Mouse (Mus musculus): ENCODE data around the gene Trpm8.

The Trpm8 gene

DNA sequence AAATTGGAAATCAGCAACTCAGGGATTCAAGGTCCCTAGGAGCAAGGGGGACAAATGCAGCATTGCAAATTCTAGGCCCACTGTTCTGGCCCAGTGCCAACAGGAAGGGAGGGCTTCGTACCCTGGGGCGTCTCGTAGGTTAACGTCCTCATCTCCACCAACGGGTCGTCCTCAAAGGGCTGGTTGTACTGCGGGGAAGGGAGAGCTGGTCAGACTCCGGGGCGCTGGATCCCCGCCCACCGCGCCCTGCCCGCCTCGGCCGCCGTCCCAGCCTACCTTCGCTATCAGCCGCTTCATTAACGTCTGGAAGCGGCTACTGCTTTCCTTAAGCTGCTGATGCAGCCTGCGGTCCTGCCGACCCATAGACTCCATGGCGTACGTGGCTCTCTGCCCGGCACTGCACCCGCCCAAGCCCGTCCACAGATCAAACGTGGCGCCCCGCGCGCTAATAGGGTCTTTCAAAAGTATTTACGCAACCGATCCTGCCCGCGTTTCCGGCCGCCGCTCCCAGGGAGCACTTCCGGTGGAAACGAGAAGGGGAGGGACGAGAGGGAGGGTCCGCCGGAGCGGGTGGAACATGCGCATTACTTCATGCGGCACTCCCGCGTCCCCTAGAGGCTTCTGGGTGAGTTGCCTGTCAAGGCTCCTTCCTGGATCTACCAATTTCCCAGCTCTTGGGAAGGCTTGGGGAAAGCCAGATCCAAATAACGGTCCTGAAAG is at the start of gene Trpm8, which contains the start of gene Hjurp:
Gene Trpm8 (plus strand): TSS at position 564 of the 720 bp plus-strand sequence.
Gene Hjurp (minus strand): TSS at position 536 of the 720 bp plus-strand sequence.
- peak; percentile 100 for DNase-seq

DNA sequence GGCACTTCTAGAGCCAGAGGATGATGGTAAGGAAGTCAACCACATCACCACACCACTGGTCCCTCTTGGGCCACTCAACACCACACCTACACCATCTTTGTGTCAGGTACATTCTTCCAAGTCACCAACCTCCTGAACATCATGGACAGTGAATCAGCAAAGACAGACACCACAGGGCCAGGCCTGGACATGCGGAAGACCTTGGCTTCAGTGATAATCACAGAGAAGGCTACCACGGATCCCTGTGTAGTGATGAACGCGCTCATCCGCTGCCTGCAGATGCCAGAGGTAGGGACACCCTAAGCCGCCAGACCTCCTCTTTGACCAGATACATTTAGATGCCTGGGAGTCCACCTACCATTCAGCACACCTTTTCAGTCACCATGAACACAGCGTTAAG is 49.3 kb upstream of the Trpm8 start:
- peak; percentile 6 to 12 for DNase-seq

DNA sequence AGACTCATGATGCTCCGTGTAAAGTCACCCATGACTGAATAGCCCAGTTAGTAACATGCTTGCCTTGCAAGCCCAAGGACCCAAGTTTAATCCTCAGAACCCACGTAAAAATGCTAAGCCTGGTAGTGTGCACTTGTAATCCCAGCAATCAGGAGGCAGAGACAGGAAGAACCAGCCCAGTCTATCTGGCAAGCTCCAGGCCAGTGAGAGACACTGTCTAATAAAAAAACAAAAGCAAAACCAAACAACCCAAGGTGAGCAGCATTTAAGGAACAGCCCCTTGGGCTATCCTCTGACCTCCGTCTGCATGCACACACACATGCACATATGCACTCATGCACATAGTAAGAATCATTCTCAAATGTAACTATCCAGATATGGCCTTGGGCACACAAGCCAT is 47.9 kb upstream of the Trpm8 start:
- peak in 1 of 2 experiments; percentile 4 for DNase-seq

DNA sequence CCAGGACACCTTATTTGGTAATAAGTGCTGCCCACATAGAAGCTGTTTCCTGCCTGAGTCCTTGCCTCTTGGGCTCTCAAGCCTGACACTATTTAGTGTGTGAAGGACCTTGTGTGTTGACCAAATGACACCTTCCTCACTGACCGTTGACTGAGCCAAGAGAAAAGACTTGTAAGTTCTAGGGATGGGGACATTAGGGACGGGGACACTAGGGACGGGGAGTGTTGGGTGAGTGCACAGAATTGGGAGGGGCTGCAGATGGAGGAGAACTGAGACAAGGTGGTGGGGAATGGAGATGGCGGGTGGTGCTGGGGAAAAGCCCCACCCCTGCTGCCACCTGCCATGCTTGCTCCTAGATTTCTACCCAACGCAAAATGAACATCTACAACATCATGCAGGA is 47.5 kb upstream of the Trpm8 start:
- DNase-seq: peak in 1 of 2 experiments; percentile 7

DNA sequence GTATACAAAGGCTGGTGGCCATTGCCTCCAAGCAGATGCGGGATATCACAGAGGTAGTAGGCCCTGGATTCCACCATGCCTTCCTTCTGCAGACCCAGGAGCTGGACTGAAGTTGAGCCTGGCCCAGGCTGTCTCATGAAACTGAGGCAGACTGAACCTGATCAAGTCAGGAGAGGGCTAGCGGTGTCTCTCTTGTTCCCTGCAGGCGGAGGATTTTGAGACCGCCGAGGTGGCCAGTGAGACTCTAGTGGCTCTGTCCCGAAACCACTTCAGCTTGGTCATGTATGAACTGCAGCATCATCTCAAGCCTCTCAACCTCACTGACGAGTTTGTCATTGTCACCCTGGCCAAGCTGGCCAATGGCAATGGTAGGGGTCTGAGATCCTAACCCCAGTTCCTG is 47.0 kb upstream of the Trpm8 start:
- DNase-seq: no peak

DNA sequence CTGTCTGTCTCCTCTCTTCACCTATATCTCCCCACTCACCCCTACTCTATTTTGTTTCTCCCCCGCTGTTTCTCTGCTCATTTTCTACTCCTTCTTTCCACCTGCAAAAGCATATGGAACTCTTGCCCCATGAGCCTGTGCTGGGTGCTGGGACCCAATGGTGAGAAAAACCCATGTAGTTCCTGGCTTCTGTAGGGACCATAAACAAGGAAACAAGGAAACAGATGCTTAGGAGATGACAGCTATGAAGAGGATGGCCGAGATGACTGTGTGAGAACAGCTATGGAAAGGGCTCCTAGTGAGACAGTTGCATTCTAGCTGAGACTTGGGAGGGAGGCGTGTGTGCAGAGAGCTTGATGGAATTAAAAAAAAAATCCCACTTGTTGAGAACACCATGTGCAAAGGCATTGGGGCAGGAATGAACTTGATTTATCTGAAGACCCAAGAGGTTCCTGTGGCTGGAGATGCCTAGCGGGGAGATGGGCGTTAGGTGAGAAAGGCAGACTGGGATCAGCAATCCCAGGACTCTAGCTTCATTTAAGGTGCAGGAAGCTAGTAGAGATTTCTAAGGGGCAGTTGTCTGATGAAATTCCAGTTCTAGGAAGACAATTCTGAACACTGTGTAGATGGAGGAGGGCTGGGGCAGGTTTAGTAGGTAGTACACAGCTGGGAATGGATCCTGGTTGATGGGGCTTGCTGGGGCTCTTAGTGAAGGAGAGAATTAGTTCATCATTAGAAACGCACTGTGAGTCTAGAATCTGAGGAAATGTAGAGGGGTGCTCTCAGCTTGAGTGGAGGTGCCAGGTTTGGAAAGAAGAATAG is 46.3 kb upstream of the Trpm8 start:
- DNase-seq: no peak

DNA sequence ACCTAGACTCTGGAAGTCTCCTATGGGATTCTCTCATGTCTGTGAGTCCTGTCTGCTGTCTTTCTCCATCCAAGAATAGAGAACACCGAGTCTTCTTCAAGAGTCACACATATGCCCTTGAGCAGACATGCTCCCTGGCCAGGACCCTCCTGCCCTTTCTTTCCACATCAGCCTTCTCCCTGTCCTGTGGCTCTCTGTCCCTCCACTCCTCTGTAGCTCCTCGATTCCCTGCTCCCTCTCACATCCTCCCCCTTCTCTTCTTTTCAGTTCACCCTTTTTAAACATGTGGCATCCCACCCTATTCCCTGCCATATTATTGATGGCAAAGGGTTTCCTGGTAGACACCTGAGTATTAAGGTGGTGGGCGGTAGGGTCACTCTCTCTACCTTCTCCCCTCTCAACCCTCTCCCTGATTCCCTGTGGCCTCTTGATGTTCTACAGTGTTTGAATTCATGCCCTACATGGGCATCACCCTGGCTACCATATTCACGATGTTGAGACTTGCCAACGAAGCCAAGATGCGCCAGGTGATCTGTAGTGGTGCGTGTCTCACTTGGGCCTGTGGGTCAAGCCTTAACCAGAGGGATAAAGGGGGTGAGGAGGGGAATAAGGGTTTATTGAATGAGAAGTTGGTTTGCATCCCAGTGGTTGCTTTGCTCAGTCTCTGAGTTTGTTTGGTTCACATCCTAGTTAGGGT is 45.5 kb upstream of the Trpm8 start:
- no peak for DNase-seq

DNA sequence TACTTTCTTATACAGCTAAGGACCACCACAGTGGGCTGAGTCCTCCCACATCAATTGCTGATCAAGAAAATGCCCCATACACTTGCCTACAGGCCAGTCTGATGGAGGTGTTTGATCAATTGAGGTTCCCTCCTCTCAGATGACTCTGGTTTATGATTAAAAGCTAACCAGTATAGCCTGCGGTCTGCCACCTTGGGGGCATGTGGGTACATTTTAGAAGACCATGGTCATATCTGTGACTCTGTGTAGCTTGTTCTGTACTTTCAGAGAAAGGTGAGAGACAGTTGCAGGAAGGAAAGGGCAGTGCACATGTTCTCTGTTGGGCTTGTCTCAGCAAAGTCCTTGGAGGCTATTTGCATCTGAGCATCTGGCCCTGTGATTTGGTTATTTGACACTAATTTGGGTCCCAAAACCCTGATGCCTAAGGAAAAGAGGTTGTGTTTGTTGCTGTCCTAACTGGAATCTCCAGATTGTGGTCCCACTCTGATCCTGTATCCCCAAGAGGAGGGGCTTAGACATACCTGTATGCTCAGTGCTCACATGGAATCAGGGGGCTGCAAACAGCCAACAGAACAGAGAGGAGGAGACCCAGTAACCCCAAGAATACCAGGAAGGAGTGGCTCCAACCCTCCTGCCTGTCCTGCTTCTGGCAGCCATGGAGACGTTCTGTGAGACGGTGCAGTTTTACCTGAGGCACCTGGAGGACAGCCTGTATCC is 44.6 kb upstream of the Trpm8 start:
- peak in 1 of 2 experiments; percentile 9 for DNase-seq

DNA sequence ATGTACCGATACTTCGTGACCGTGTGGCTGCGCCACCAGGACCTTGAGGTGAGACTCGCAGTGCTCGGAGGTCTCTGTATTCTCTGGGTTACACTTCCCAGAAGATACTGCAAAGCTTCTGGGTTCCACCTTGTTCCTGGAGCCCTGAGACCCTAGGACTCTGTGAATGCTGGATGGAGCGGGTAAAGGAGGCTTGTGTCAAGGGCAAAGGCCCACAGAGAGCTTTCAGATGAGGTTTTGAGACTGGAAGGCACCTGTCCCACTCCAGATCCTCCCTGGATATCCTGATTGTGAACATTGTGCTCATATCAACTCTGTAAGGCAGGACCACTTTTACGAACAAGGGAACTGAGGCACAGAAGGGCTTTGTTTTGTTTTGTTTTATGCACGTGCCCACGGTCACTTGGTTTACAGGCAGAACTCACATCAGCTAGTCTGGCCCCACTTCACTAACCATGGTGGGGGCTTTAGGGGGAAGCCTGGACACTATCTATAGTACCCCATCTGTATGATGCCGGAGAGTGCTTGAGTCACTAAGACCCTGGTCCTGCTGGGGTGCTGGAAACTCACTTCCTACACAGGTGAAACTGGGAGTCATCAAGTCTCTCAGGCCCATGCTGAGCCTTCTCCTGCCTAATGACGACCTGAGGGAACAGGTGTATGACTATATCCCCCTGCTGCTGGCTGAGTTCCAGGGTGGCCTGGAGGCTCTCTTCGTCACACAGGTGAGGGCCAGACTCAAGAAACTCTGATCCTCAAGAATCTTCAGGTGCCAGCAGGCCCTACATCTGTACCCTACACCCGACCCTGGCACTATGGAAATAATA is 43.8 kb upstream of the Trpm8 start:
- DNase-seq: peak in 1 of 2 experiments; percentile 8

DNA sequence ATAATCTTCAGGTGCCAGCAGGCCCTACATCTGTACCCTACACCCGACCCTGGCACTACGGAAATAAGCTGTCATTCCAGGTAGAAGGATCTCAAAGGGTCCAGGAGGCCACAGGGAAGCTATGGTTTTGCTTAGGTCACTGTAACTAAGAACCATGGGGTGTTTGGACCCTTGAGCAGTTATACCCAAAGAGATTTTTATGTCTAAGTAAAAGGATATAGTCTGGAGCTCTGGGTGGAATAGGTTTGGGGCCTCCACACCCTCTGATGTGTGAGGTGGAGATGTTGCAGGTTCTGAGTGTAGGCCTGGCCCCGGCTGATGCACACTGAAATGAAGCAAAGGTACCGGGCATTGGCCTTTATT is 43.2 kb upstream of the Trpm8 start:
- DNase-seq: no peak

DNA sequence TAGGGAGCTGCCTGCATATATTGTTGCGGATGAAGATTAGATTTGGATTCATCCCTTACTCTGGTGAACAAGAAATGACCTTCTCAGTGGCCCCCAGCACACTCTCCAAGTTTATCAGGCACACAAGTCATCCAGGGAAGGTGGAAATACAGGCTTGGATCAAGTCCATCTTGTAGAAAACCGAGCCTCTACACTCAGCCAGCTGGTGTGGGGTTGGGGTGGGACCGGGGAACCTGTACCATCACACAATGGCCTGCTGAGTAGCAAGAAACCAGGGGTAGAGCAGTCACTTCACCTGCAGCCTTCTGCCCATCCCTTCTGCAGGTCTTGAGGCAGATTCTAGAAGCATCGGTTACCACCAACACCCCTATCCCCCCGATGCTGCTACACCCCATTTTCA is 42.8 kb upstream of the Trpm8 start:
- no peak for DNase-seq

DNA sequence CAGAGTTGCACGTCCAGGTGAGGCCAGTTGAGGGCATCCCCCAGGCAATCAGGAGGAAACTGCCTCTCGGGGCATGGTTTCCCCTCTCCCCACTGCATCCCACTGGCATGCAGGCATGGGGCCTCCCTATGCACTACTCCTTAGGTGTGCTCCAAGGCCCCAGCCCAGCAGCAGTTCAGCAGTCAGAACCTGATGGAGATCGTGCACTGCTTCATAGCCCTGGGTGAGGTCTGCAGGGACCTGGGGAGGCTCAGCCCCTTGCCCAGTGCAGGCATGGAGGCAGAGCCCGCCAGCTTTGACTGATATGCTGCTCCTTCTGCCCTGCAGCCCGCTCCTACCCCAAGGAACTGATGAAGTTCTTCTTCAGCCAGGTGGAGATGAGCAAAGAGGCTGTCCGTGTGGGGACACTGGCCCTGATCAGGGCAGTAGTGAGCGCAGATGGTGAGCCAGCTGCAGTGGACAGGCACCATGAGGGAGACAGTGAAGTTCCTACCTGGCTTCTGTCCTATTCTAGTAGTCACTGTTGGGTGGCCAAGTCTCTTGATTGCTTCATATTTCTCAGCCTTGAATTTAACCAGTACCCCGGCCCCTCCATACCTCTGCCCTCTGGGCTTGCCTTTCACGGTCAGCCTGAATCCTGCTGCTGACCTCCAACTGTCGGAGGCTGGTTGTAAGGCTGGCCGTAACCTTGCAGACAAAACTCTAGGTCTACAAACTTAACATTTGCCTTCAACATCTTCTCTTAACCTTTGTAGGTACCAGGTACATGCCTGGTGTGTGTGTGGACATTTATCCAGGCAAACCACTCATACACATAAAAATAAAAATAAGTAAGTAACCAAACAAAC is 42.2 kb upstream of the Trpm8 start:
- peak in 1 of 2 experiments; percentile 21 for DNase-seq

DNA sequence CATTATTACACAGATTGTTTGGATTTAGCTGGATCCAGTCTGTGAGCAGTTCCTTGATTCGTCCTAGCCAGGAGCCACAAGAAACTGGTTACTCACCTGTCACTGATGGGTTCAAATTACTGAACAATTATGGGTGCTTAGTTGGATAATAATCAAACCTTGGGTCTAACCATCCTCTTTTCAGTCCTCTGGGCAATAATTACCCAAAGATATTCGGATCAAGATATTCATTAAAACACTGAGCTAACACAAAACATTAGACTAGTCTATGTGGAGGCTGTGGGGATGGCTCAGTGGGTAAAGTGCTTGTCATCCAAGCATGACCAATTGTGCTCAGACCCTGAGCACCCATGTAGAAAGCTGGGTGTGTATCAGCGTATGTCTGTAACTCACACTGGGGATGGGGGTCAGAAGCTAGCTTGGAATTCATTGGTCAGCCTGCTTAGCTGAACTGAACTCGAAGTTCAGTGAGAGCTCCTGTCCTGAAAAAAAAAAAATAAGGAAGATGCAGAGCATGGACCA is 41.5 kb upstream of the Trpm8 start:
- no peak for DNase-seq

DNA sequence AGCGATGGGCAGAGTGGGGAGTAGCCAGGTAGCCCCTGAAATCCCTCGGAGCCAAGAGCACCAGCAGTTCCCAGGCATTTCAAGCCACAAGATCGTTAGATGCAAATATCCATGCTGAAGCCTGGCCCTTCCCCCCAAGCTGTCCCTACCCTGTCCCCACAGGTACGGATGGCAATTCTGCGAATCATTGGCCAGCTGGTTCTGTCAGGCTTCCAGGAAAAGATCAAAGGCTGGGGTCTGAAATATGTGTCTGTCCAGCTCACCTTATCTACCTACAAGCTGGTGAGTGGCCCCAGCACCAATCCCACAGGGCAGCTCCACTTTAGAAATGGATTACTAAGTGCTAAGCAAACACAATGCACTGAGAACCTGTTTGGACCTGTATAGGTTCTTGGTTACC is 40.1 kb upstream of the Trpm8 start:
- peak in 1 of 2 experiments; percentile 16 for DNase-seq

DNA sequence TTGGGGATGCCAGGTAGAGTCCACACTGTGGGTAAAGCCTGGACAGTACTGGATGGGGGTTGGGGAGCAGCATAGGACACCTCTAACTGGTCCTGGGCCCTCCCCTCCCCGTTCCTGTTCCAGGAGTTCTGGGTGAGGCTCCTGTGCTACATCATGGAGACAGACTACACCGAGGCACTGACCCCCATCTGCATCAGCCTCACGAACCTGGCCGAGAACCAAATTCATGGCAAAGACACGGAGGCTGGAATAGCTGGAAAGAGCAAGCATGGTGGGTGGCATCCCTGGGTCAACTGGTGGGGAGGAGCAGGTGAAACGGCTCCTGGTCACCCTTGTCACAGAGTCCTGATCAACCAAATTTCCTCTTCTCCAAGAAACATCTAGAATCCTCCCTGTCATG is 38.7 kb upstream of the Trpm8 start:
- no peak for DNase-seq

DNA sequence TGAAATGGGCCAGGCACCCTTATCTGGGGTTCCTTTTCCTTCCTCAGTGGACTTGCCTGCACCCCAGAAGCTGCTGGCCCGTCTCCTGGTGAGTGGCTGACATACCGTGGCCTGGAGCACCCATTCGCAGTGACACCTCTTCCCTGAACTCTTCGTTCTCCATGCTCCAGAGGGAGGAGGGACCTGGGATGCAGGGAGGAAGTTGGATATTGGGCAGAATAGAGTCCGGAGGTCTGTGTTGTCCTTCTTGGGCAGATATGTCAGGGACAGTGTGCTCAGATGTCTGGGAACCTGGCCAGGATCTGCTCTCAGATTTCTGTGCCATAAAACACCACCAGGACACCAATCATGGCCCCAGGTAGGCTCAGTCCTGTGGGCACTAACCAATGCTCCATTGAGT is 37.4 kb upstream of the Trpm8 start:
- no peak for DNase-seq

DNA sequence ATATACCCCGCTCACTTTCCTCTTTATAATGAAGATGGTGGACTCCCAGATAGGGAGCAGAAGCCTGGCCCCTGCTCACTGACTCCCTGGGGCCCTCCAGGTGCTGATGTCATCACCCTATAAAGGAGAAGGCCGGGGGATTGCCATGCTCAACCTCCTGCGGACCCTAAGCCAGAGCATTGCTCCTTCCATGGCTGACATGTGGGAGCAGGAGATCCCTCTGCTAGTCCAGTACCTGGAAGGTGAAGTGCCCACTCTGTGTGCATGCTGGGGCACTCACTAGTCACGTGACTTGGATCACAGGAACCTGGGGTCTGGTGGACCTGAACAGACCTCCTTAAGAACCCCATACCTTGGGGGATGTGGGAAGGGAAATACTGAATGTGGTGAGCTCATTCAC is 36.9 kb upstream of the Trpm8 start:
- DNase-seq: no peak

DNA sequence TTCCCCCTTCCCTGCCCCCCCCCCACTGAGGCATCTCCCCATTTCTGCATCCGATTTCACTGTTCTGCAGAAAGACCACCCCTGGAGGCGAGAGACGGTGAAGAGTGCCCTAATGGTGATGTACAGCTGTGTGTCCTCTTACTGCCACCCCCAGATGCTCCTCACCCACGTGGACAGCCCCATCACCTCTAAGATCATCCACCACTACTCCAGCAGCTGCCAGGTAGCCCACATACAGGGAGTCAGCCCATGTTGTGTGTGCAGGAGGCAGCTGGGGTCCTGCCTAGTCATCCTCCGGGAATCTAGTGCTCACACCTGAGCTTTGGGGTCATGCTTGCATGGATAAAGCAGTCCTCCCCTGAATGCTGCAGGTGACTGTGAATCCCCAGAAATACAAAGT is 33.6 kb upstream of the Trpm8 start:
- DNase-seq: peak in 1 of 2 experiments; percentile 19

DNA sequence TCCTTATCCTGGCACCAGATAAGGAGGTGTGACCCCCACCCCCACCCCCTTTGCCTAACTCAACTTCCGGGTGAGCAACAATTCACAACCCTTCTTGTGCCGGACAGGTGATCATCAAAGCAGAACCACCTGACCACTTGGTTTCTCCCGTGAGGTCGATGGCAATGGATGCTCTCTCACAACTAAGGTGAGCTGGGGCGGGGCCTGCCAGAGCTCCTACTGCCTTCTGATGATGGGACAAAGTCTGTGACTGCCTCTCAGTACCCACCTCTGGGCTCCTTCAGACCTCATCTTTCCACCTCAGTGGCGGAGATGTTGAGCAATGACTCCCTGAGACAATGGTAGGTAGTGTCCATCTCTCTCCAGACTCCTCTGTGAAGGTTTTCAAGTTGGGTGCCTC is 31.6 kb upstream of the Trpm8 start:
- DNase-seq: no peak

DNA sequence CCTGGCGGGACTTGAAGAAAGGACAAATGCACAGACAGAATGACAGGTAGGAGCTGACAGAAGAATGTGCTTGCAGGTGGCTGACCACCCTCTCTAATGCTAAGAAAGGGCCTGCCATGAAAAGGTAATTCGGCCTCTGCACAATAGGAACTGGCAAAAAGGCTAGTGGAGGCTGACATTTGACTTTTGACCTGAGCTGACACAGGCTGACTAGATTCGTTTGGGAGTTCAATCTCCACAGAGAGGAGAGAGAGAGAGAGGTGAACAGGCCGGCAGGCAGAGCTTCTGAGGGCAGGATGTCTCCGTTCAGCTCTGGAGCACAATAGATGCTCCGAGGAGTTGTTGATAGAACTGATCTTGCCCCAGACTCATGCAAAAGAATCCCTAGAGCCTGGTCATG is 31.1 kb upstream of the Trpm8 start:
- DNase-seq: no peak

DNA sequence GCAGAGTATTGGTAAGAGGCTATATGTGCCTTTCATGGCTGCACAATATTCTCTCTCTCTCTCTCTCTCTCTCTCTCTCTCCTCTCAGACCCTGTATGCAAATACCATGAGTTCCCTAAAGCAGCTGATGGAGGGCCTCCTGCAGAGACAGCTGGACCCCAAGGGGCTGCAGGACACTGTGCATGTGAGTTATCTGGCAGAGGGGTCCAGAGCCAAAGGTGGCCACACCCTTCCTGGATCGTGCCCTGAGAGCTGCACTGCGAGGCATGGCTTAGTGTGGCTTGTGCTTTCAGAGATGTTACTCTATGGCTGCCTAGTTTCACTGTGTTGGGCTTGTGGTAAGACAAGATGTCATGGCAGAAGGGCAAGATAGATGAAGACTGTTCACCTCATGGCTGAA is 29.8 kb upstream of the Trpm8 start:
- DNase-seq: no peak

Measured in thymus, postnatal 36 days (tissue).